In the genomic region with DNA sequence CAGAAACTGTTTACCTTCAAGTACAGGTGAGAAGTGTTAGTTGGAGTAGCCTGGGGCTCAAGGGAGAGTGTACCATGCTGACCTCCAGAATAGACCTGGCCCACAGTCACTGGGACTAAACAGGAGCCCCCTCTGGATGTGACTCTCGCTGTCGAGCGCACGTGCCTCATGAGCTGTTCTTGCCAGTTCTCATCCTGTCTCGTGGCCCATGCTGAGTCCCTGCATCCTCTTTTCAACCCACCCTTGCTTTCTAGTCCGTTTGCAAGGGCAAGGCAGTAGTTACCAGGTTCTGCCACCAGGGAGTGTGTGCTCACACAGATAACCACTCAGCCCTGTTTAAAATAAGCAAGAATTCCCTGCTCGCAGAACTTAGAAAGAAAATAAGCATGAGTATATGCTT, we compare ENCODE assay signal across 9 mouse cellular contexts. TPM values are rescaled to one million over a fixed set of nuclear protein-coding genes. Genes with fewer than 3 reads are reported as not detected.
DNase-seq lines count a peak whose midpoint lies in the region; ATAC-seq lines count a peak whose summit lies in the region.
"Had no signal": no experiment of that assay in that cellular context is flagged by ENCODE, and none has a peak within 500 bp of the region (broad histone marks: within the 10 kb centered on the region; RNA-seq: fewer than 3 reads in every experiment).

No protein-coding gene starts in this region.

- H3K9me3 ChIP-seq in hindbrain, embryonic 10.5 days: no peaks in the 10 kb centered on the region
- no peaks in the 10 kb centered on the region for H3K9me3 ChIP-seq in midbrain, embryonic 13.5 days

- peak; percentile 73 for ATAC-seq in midbrain, embryonic 13.5 days

- no peak overlapping the region for H3K9ac ChIP-seq in midbrain, embryonic 13.5 days (replicated peaks)

- no peak overlapping the region for H3K4me3 ChIP-seq in hindbrain, embryonic 10.5 days
- H3K4me3 ChIP-seq in midbrain, embryonic 13.5 days (replicated peaks): no peak overlapping the region

- H3K4me2 ChIP-seq in midbrain, embryonic 13.5 days (replicated peaks): no peak overlapping the region

- no peaks in the 10 kb centered on the region for H3K36me3 ChIP-seq in hindbrain, embryonic 10.5 days
- no peaks in the 10 kb centered on the region for H3K36me3 ChIP-seq in midbrain, embryonic 13.5 days
- H3K36me3 ChIP-seq in splenic B cell, adult 2 months (ENCODE audit: control insufficient read depth, insufficient read depth, low read length, poor library complexity, severe bottlenecking): no peaks in the 10 kb centered on the region

- H3K27me3 ChIP-seq in hindbrain, embryonic 10.5 days (ENCODE audit: insufficient read depth, poor library complexity, severe bottlenecking): peaks cover 16% of the 10 kb centered on the region
- H3K27me3 ChIP-seq in midbrain, embryonic 13.5 days: peaks cover 12% of the 10 kb centered on the region; the same call in 1 of the 2 replicates
- H3K27me3 ChIP-seq in splenic B cell, adult 2 months (ENCODE audit: control insufficient read depth, insufficient read depth, low read length, poor library complexity, severe bottlenecking): no peaks in the 10 kb centered on the region

- DNase-seq in adrenal gland, adult (ENCODE audit: inconsistent age in 2 of 2, low spot score in 1 of 2): peak; percentile 43 to 80
- DNase-seq in adrenal gland, adult 8-10 months: no peak
- DNase-seq in A20 (ENCODE audit: low read depth, low spot score): peak; percentile 75
- peak; percentile 19 to 32 for DNase-seq in cerebellum, postnatal 36 days
- DNase-seq in hindbrain, embryonic 10.5 days (ENCODE audit: low spot score): peak; percentile 48
- DNase-seq in left cerebral cortex, adult 18-20 months (ENCODE audit: low spot score in 2 of 2): peak; percentile 68 to 69
- DNase-seq in splenic B cell, adult 2 months (ENCODE audit: low read depth, low spot score): peak; percentile 85

- WGBS in hindbrain, embryonic 10.5 days: 42% methylated on average over 7 of the region's 7 CpGs
- 35% methylated on average over 7 of the region's 7 CpGs for WGBS in midbrain, embryonic 13.5 days

- H3K27ac ChIP-seq in hindbrain, embryonic 10.5 days: no peak overlapping the region
- no peak overlapping the region for H3K27ac ChIP-seq in midbrain, embryonic 13.5 days

- peaks cover 8% of the 10 kb centered on the region for H3K4me1 ChIP-seq in hindbrain, embryonic 10.5 days (replicated peaks)
- H3K4me1 ChIP-seq in midbrain, embryonic 13.5 days (replicated peaks): peaks cover 5% of the 10 kb centered on the region

RNA-seq across cellular contexts. Expression of a gene that starts 6.9 kb away (rescaled TPM):
- under 1 TPM in 1 of 4 experiments, not detected in 3; 0.13 TPM for total RNA-seq in adrenal gland, adult 8-10 months (2022)
- polyA plus RNA-seq in hindbrain, embryonic 10.5 days (2016; fragmentation: Nextera tagmentation; extraction: Ambion mirVana): 0.65 and 0.71 TPM in 2 replicates
- total RNA-seq in left cerebral cortex, adult 18-20 months (2021): 10 to 100 TPM; 23.2 to 27.9 TPM
- 2.6 and 2.8 TPM in 2 replicates for polyA plus RNA-seq in midbrain, embryonic 13.5 days (2015; fragmentation: Nextera tagmentation; extraction: Ambion mirVana)

RNA-seq across cellular contexts. Expression of a gene that starts 36.8 kb away (rescaled TPM):
- total RNA-seq in adrenal gland, adult 8-10 months (2022): not detected
- polyA plus RNA-seq in hindbrain, embryonic 10.5 days (2016; fragmentation: Nextera tagmentation; extraction: Ambion mirVana): 0.24 TPM in 1 of 2 replicates, not detected in the other
- not detected for total RNA-seq in left cerebral cortex, adult 18-20 months (2021)
- polyA plus RNA-seq in midbrain, embryonic 13.5 days (2015; fragmentation: Nextera tagmentation; extraction: Ambion mirVana): not detected in 2 replicates
- total RNA-seq: gastrocnemius, postnatal 4 days had no signal

Comparison
In these comparisons a context has a peak if more than half of its experiments do, and no peak if none do; other contexts are left out.
1. RNA of a gene that starts 6.9 kb away (total RNA-seq): 23.2 to 27.9 TPM in left cerebral cortex, adult 18-20 months; 0.13 TPM in adrenal gland, adult 8-10 months; every median in the first group is over 10 times any median in the second.